Mouse (Mus musculus) common myeloid progenitor, adult 5-6 weeks (primary cell): ENCODE results near the gene Sec22c. TPM values are rescaled to one million over a fixed set of nuclear protein-coding genes. Genes with fewer than 3 reads are reported as not detected.

Source experiments
- ATAC-seq: replicated peaks from 2 replicates; pipeline ENCODE4 v1.8.0; 2016; ENCODE audit warnings: low read depth, mild to moderate bottlenecking, moderate TSS enrichment, inconsistent platforms; ENCODE audit not compliant: poor library complexity, severe bottlenecking
- total RNA-seq: library from RNA; stranded (forward); fragments of 200-1000, 187-1606 nt; gene quantifications from 2 replicates; pipeline ENCODE4 v1.2.3, GENCODE M21; 2017

Gene Sec22c
- total RNA-seq, 1 experiment from 2014 or later = 13.3 TPM

GRCm38 (mm10) chr9:121697150-121698049, 7.9 kb downstream of the Sec22c start:
- ATAC-seq = 0 out of 2 replicates have a peak, but pooled peaks have one; percentile 42

- ATAC-seq = no peak
These were observed 8.7 kb downstream of the Sec22c start for GRCm38 (mm10) chr9:121696626-121697025.

GRCm38 (mm10) chr9:121694736-121695135, 10.6 kb downstream of the Sec22c start:
- no peak for ATAC-seq

- no peak for ATAC-seq
These were observed 14.6 kb downstream of the Sec22c start for GRCm38 (mm10) chr9:121690734-121691133.

- no peak for ATAC-seq
These were observed 15.1 kb downstream of the Sec22c start for GRCm38 (mm10) chr9:121690200-121690651.

GRCm38 (mm10) chr9:121684702-121685101, 20.6 kb downstream of the Sec22c start:
- ATAC-seq = no peak

- ATAC-seq = no peak
These were observed 23.1 kb downstream of the Sec22c start for GRCm38 (mm10) chr9:121682037-121682680.

- no peak for ATAC-seq
These were observed 24.1 kb downstream of the Sec22c start for GRCm38 (mm10) chr9:121681191-121681590.

GRCm38 (mm10) chr9:121679549-121679948, 25.7 kb downstream of the Sec22c start:
- peak; percentile 34; the same call in 1 of the 2 replicates for ATAC-seq

- ATAC-seq = peak; percentile 3; the same call in 1 of the 2 replicates
These were observed 27.8 kb downstream of the Sec22c start for GRCm38 (mm10) chr9:121677476-121677875.

- peak; percentile 83 for ATAC-seq
These were observed 28.2 kb downstream of the Sec22c start for GRCm38 (mm10) chr9:121677069-121677468.

GRCm38 (mm10) chr9:121675556-121675955, 29.7 kb downstream of the Sec22c start:
- ATAC-seq = no peak

GRCm38 (mm10) chr9:121675011-121675410, 30.3 kb downstream of the Sec22c start:
- peak; percentile 50 for ATAC-seq

GRCm38 (mm10) chr9:121673716-121674115, 31.6 kb downstream of the Sec22c start:
- ATAC-seq = no peak

GRCm38 (mm10) chr9:121672311-121672710, 33.0 kb downstream of the Sec22c start:
- 0 out of 2 replicates have a peak, but pooled peaks have one; percentile 6 for ATAC-seq

- peak; percentile 37 for ATAC-seq
These were observed 34.0 kb downstream of the Sec22c start for GRCm38 (mm10) chr9:121671300-121671699.

- peak; percentile 58 for ATAC-seq
These were observed 35.9 kb downstream of the Sec22c start for GRCm38 (mm10) chr9:121669348-121669791.

GRCm38 (mm10) chr9:121667822-121668221, 37.5 kb downstream of the Sec22c start:
- ATAC-seq = no peak

GRCm38 (mm10) chr9:121666957-121667630, 38.2 kb downstream of the Sec22c start:
- ATAC-seq = no peak

- ATAC-seq = no peak
These were observed 41.2 kb downstream of the Sec22c start for GRCm38 (mm10) chr9:121664104-121664503.
